Mouse (Mus musculus) gastrocnemius, adult 2 months (tissue): ENCODE measurements at regions not wholly inside any gene's neighbourhood (a gene's known extent, or its start where the extent isn't known, plus 50 kb on each side); places are given as distances from the start of the nearest gene placed in this dataset.

ENCODE experiments used
- DNase-seq: peaks from one replicate; pipeline ENCODE4 v3.0.0; 2022
- H3K27ac ChIP-seq: fragments of 200-600 bp; 2 replicates; pipeline ENCODE4 v1.8.1; 2022; ENCODE audit warnings: mild to moderate bottlenecking
- H3K4me3 ChIP-seq: fragments of 200-600 bp; 2 replicates; pipeline ENCODE4 v1.8.1; 2022; ENCODE audit warnings: mild to moderate bottlenecking, moderate library complexity
- CTCF ChIP-seq: fragments of 200-600 bp; IDR thresholded peaks from 2 replicates; pipeline ENCODE4 v1.8.1; 2022; ENCODE audit warnings: antibody characterized with exemption, mild to moderate bottlenecking, moderate library complexity
- intact Hi-C: fragments of 180-260 bp; cut with DNase I; formaldehyde crosslinking; loops from one replicate; pipeline ENCODE4 v1.15.1; 2025

DNA sequence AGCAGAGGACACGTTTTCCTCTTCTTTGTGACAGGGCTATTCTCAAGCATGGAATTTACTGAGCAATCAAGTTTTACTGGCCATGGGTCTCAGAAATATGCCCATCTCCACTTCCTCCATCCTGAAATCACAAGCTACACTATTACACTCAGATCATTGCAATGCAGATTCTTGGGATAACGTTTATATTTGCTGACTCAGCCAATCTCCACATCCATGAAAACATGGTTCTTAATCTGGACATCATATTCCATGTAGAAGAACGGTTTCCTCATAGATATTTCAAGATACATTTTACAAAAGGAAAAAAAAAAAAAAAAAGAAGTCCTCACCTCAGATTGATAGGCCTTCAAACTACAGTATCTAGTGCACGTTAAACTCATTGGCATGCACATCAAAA is 1462.1 kb upstream of the Flrt2 start:
- no peak overlapping the region for H3K27ac ChIP-seq
- no peak overlapping the region for H3K4me3 ChIP-seq
- TF ChIP-seq CTCF, result no peak
- intact Hi-C loops, result no loop called here
- no peak for DNase-seq

DNA sequence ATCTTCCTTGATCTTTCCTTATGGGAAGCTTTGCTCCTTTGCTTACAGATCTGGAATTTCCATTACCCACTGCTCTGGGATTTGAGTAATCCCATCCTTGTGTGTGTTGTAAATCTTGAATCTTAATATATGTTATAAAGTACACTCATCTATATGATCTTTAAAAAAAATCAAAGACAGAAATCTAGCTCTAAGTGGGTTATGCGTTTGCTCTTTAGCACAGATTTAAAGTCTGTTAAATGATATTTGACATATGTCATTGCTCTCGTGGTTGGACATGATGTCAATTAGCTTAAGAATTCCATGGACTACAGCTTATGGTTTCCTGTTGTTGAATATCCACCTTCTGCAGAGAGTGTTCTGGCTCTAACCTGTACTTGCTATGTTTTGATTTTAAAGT is 1446.7 kb upstream of the Flrt2 start:
- no peak for TF ChIP-seq CTCF
- DNase-seq, result no peak
- no peak overlapping the region for H3K27ac ChIP-seq
- intact Hi-C loops, result no loop called here
- no peak overlapping the region for H3K4me3 ChIP-seq

DNA sequence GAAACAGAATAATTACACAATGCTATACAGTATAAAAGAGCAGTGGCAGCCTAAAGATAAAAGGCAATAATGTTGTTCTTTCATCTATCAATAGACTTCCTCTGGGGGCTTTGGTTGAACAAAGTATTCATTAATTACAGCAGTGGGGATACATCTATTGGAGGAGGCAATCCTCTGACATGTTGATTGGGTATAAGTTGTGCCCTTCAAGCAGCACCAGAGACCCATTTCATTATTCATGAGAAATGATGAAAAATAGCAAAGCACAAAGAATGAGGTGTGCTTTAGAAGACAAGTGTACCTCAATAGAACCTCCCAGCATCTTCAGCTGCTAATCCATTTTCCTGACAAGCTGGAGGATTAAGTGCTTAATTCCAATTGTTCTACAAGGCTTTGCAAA is 1444.7 kb upstream of the Flrt2 start:
- intact Hi-C loops, result no loop called here
- no peak for TF ChIP-seq CTCF
- no peak for DNase-seq
- H3K27ac ChIP-seq, result no peak overlapping the region
- H3K4me3 ChIP-seq, result no peak overlapping the region

DNA sequence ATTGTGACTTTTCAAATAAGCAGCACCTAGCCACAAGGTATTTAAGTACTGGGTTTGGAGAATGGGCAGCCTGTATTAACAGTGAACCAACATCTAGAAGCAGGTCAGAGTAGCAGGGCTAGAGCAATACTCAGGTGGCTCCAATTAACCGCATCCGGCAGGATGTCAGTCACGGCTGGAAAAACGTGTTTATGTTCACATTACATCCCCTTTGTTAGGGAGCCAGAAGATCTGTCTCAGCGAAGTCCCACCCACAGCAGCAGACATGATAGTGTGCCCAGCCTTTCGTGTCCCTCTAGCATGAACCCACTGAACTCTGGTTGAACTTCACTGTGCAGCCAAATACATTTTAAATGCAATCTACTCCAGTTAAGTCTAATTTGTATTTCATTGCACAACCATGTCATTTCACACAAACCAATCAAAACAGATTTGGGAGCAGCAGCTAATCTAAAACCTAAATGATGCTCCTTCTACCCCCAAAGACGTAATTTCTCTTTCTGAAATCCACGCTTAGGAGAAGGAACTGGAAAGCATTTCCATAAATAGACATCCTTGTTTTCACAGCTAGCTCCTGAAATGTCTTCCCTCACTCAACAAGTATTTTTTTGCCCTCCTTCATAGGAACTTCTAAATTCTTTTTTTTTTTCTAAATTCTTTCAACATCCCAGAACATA is 1438.9 kb upstream of the Flrt2 start:
- H3K4me3 ChIP-seq, result no peak overlapping the region

DNA sequence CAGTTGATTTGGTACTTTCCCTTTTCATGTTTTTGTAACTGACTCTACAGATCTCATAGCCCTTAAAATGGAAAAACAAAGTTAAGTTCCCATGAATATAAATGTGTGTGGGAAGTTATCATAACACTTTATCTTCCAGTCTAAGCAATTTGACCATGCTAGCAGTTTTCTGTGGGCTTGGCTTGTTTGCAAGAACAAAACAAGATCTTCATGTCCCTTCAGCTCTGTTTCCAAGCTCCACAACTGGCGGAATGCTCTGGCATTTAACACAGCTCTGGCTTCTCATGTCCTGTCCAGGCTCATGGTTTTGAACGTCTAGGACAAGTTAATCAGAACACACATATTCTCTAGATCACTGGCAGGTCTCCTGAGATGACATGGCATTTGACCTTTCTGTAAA is 1411.1 kb upstream of the Flrt2 start:
- peak; percentile 40 for DNase-seq
- H3K27ac ChIP-seq, result no peak overlapping the region
- no peak for TF ChIP-seq CTCF
- intact Hi-C loops, result no loop called here
- no peak overlapping the region for H3K4me3 ChIP-seq

More for the DNA sequence above, 1438.9 kb upstream of the Flrt2 start:
- DNase-seq, result no peak
- TF ChIP-seq CTCF, result no peak
- intact Hi-C loops, result no loop called here
- H3K27ac ChIP-seq, result no peak overlapping the region

DNA sequence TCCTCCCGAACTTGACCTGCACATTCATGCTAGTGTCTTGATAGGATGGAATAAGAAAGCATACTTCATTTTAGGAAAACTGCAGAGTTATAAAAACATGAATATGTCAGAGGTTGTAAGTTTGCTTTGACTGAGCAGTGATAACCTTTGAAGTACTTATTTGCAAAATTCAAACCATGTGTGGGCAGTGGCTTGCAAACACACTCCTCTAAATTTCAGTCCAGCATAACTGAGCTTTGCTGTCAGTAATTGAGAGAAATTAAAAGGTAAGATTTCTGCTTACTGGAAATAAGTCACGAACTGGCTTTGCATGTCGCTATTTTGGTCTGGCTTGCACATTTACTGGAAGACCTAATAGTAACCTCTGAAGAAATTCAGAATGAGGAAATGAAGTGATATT is 1409.1 kb upstream of the Flrt2 start:
- no peak overlapping the region for H3K4me3 ChIP-seq
- no peak for TF ChIP-seq CTCF
- intact Hi-C loops, result no loop called here
- no peak for DNase-seq
- no peak overlapping the region for H3K27ac ChIP-seq

DNA sequence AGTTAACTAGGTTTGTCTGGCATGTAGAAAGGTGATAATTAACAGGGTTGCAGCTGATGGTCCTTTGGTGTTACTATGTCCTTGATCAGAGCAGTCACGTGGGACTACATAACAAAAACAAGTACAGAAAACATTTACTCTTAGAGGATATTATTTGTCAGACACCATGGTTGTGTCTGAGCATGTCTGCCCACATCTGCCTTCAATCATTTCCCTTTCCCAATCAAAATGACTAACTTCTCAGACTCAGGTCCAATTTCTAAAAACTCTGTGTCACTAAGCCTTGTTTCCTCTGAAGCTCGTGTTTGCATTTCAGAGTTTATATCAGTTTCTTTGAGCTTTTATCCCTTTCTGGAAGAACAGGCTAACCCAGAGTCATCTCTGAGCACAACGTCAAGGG is 1408.5 kb upstream of the Flrt2 start:
- no peak overlapping the region for H3K27ac ChIP-seq
- TF ChIP-seq CTCF, result no peak
- no peak for DNase-seq
- intact Hi-C loops, result no loop called here
- no peak overlapping the region for H3K4me3 ChIP-seq

DNA sequence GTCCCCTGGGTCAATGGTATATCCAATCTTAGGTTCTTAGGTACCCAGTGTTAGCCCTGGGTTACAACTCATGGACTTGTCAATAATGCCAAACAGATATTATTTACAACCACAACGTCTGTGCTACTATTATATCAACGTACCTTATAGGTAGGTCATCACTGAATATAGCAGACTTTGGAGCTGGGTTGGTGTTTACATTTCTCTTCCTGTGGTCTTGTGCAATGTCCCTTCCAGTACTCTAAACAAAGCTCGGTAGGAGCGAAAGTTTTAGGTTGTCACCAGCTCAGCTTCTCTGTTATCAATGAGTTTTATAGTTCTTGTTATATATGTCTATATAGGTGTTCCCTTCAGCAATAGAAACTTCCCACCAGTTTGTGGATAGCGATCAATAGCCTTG is 1394.2 kb upstream of the Flrt2 start:
- DNase-seq, result no peak
- no peak for TF ChIP-seq CTCF
- H3K27ac ChIP-seq, result no peak overlapping the region
- intact Hi-C loops, result no loop called here
- no peak overlapping the region for H3K4me3 ChIP-seq

DNA sequence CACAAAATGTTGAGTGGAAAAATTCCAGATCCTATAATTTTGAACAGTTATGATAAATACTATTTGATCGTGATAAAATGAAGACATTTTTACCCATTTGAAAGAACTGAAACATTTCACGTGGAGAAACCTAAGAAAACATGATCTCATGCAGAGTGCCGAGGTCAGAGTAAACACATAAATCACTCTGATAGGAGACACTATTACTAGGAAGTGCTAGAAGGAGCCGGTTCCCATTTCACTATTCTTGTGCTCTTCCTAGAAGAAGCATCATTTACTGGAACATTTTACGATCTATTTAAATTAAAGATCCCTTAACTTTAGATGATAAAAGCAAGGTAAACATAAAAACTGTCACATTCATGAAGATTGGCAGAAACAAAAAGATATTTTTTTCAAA is 1359.7 kb upstream of the Flrt2 start:
- intact Hi-C loops, result no loop called here
- H3K27ac ChIP-seq, result no peak overlapping the region
- no peak overlapping the region for H3K4me3 ChIP-seq
- no peak for TF ChIP-seq CTCF
- no peak for DNase-seq

DNA sequence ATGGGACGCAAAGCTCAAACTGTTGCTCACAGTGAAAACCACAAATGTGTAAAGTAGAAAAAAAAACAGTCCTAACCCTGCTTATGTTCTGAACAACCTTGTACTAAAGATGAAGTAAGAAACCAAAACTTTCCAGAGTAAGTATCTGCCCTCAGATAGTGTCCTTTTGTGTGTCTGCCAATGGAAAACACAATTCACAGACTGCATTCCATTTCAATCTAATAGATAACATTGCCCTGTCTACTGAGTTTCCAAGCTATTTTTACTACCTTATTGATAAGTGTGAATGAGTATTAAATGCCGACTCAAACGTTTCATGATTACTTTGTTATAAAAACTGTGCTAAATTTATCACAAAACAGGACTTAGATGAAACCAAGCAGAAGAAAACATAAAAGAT is 1357.4 kb upstream of the Flrt2 start:
- DNase-seq, result no peak
- H3K4me3 ChIP-seq, result no peak overlapping the region
- intact Hi-C loops, result no loop called here
- TF ChIP-seq CTCF, result no peak
- no peak overlapping the region for H3K27ac ChIP-seq

DNA sequence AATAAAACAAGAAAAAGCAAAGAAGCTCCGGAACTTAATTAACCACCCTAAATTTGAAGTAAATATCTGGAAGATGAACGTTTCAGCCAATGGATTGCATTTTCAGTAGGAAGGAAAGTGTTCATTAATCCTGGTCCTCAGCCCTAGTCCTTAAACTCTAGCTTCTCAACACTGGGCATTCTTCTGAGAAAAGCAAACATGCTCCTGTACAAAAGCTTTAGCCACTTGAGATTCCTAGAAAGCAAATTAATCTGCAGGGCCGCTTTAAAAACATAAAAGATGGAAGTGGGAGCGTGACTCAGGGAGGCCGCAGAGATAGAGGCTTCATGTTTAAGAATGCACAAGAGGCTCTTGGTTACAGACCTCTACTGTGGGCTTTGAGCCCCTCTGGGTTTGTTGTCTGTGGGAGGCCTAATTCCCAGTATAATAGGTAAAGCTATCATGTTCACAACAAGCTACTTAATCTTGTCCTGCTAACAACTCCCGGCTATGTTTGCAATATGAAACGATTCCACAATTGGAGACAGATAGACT is 1342.3 kb upstream of the Flrt2 start:
- no peak for DNase-seq
- TF ChIP-seq CTCF, result no peak
- no peak overlapping the region for H3K27ac ChIP-seq
- intact Hi-C loops, result no loop called here
- no peak overlapping the region for H3K4me3 ChIP-seq

DNA sequence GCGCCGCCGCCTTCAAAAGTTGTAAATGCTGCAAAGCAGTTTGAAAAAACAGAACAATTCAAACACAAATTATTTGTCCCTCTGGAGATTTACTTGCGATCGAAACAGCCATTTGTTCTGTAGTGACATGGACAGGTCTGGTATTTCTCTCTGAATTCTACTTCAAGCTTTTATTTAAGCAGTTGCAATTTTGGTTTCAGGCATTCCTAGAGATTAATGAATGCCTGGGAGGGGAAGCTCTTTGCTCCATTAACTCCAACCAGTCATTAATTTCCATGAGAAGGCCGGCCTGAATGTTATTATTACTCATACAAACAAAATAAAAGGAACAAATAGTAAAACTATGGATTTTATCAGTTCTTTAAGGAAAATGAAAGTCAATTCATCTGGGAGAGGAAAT is 1327.8 kb upstream of the Flrt2 start:
- Histone ChIP-seq H3K4me3 (no peak overlapping the region), H3K27ac (no peak overlapping the region)
- TF ChIP-seq CTCF, result no peak
- DNase-seq, result no peak
- intact Hi-C loops, result no loop called here

DNA sequence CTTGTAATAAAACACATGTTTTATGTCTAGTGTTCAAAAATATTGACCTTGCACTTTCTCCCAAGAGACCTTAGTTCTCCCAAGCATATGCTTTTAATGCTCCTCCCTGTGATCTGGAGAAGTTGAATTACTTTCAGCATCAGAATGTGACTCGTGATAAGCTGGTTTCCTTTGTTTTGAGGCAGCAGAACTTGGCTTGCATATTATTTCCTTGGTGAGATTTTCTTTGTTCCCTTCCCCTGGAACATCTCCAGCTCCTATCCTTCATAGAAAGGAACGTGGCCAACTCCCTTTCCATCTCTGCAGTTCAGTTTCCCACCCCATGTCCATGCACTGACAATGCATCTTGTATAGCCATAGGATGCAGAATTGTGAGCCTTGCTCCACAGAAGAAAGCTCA is 1292.0 kb upstream of the Flrt2 start:
- no peak overlapping the region for H3K27ac ChIP-seq
- TF ChIP-seq CTCF, result no peak
- H3K4me3 ChIP-seq, result no peak overlapping the region
- intact Hi-C loops, result no loop called here
- no peak for DNase-seq

DNA sequence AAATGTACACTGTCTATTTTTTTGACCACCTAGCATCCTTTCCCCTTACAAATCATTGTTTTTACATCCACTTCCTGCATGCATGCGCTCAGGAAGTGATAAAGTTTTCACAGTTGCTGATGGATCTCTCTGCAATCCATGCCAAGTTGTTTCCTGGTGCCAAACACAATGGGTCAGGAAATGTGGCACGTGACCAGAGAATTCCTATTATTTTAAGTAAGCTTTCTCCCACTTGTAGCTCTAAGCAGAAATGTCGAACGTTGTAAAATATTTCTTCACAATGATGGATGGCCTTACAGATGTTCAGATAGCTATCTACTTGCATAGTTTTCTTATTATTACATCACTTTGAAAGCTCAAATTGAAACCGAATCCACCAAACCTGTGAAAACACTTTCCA is 1271.1 kb upstream of the Flrt2 start:
- no peak for TF ChIP-seq CTCF
- Histone ChIP-seq H3K27ac (peak overlapping the region; percentile 10), H3K4me3 (no peak overlapping the region)
- intact Hi-C loops, result no loop called here
- peak; percentile 21 for DNase-seq

DNA sequence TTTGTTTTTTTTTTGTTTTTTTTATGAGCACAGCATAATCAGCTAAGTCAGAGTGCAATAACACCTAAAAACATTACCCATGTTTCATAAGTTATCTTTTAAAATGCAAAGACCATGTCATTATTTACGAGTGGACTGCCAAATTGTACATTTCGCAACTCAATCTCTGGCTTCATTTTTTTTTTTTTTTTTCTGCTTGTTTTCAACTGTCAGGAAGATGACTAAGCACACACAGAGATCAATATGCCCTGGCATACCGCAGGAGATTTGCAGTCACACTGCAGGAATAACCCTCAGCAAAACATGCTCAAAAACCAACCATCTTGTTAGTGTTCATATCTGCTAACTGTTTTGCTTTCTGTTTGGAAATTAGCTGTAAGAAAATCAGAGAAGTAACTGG is 1270.3 kb upstream of the Flrt2 start:
- TF ChIP-seq CTCF, result no peak
- intact Hi-C loops, result no loop called here
- no peak for DNase-seq
- Histone ChIP-seq H3K4me3 (no peak overlapping the region), H3K27ac (no peak overlapping the region)
